ENCODE assay signal across 8 mouse cellular contexts in the genomic region with DNA sequence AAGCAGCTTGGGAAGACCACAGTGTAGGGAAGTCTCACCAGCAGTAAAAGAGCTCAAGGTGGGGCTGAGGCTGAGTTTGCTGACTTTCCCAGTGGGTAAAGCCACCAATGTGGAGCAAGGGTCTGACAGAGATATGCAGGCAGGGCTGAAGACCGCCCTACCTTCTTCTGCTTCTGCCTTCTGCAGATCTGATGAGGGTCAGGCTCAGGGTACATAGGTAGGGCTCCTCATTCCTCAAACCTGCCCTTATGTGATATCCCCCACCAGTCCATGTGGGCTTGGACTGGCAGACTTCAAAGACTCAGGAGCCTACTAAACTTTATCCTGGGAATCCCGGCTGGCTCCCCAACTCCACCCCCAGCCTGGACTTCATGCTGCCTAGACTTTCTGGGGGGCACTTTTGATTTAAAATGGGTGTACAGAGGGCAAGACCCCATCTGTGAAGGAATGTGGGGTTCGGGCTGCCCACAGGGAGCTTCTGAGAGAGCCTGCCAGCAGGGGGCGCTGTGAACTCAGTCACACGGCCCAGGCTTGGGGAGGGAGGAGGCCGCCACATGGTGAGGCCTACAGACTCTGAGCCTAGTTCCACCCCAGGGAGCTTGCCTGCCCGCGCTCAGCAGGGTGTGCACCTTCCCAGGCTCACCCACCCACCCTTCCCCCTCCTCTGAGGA.
A peak's percentile ranks its signal among the peaks of the same experiment; 100 is the strongest.
DNase-seq lines count a peak whose midpoint lies in the region; ATAC-seq and TF ChIP-seq lines count a peak whose summit lies in the region.

No protein-coding gene starts in this region.

- TF ChIP-seq CTCF in liver, embryonic 14.5 days (IDR thresholded peaks at IDR 0.05; ENCODE audit: low read depth) = peak; percentile 99
- peak; percentile 58 for TF ChIP-seq CTCF in olfactory bulb, adult 2 months (IDR thresholded peaks at IDR 0.05; ENCODE audit: insufficient read depth, low read depth, low read length)

- no peak overlapping the region for H3K4me3 ChIP-seq in embryonic facial prominence, embryonic 12.5 days
- H3K4me3 ChIP-seq in heart, embryonic 10.5 days = no peak overlapping the region
- H3K4me3 ChIP-seq in liver, embryonic 14.5 days (ENCODE audit: insufficient read depth in 1 of 2, low read depth in 2 of 2, low read length in 2 of 2) = no peak overlapping the region
- no peak overlapping the region for H3K4me3 ChIP-seq in olfactory bulb, adult 2 months (ENCODE audit: insufficient read depth, low read depth, low read length)

- no peak for TF ChIP-seq POLR2A in olfactory bulb, adult 2 months (IDR thresholded peaks at IDR 0.05; ENCODE audit: insufficient read depth, low read depth, low read length)

- H3K9me3 ChIP-seq in embryonic facial prominence, embryonic 12.5 days = no peaks in the 10 kb centered on the region
- no peaks in the 10 kb centered on the region for H3K9me3 ChIP-seq in heart, embryonic 10.5 days
- H3K9me3 ChIP-seq in liver, embryonic 14.5 days (ENCODE audit: control insufficient read depth, low read length) = no peaks in the 10 kb centered on the region

- H3K4me1 ChIP-seq in embryonic facial prominence, embryonic 12.5 days = peaks cover 8% of the 10 kb centered on the region; the same call in 1 of the 2 replicates
- peaks cover 31% of the 10 kb centered on the region for H3K4me1 ChIP-seq in heart, embryonic 10.5 days
- peaks cover 61 to 67% of the 10 kb centered on the region in 2 experiments for H3K4me1 ChIP-seq in liver, embryonic 14.5 days (replicated peaks; ENCODE audit: control insufficient read depth in 2 of 2, insufficient read depth in 2 of 2, low read length in 1 of 2)
- peaks cover 18% of the 10 kb centered on the region for H3K4me1 ChIP-seq in olfactory bulb, adult 2 months (ENCODE audit: control insufficient read depth, insufficient read depth, low read length)

- no peaks in the 10 kb centered on the region for H3K36me3 ChIP-seq in embryonic facial prominence, embryonic 12.5 days
- no peaks in the 10 kb centered on the region for H3K36me3 ChIP-seq in heart, embryonic 10.5 days
- H3K36me3 ChIP-seq in liver, embryonic 14.5 days (replicated peaks; ENCODE audit: control insufficient read depth, insufficient read depth, low read depth) = no peaks in the 10 kb centered on the region

- H3K27me3 ChIP-seq in embryonic facial prominence, embryonic 12.5 days = no peaks in the 10 kb centered on the region
- 0 out of 2 replicates have a peak, but pooled peaks cover 8% of the 10 kb centered on the region for H3K27me3 ChIP-seq in heart, embryonic 10.5 days (ENCODE audit: insufficient read depth, poor library complexity, severe bottlenecking)
- no peaks in the 10 kb centered on the region for H3K27me3 ChIP-seq in liver, embryonic 14.5 days (ENCODE audit: control insufficient read depth, insufficient read depth, low read length)

- H3K27ac ChIP-seq in embryonic facial prominence, embryonic 12.5 days = no peak overlapping the region
- H3K27ac ChIP-seq in heart, embryonic 10.5 days = peak overlapping the region; percentile 77
- no peak overlapping the region for H3K27ac ChIP-seq in liver, embryonic 14.5 days
- H3K27ac ChIP-seq in olfactory bulb, adult 2 months (ENCODE audit: insufficient read depth, low read depth, low read length) = no peak overlapping the region

- H3K9ac ChIP-seq in embryonic facial prominence, embryonic 12.5 days = no peak overlapping the region
- H3K9ac ChIP-seq in liver, embryonic 14.5 days (replicated peaks) = peak overlapping the region; percentile 45; the same call in 1 of the 2 replicates

- DNase-seq in CD4-positive, CD25-positive, alpha-beta regulatory T cell, adult 2 months (ENCODE audit: low read depth, low spot score) = peak; percentile 96
- DNase-seq in adrenal gland, postnatal 25 days = peak; percentile 96
- DNase-seq in heart, embryonic 10.5 days (ENCODE audit: low spot score) = peak; percentile 93
- DNase-seq in kidney, postnatal 10 days = peak; percentile 96
- peak; percentile 74 to 81 (median 76) for DNase-seq in liver, embryonic 14.5 days (ENCODE audit: low read depth in 3 of 3, low spot score in 3 of 3)
- DNase-seq in testis, postnatal 14 days (ENCODE audit: low spot score) = peak; percentile 81

- 0 out of 2 replicates have a peak, but pooled peaks have one; percentile 36 for ATAC-seq in embryonic facial prominence, embryonic 12.5 days (ENCODE audit: insufficient number of reproducible peaks, insufficient read depth, low FRiP score, low TSS enrichment)
- ATAC-seq in liver, embryonic 14.5 days (ENCODE audit: insufficient read depth) = peak; percentile 75

- TF ChIP-seq EP300 in liver, embryonic 14.5 days (IDR thresholded peaks at IDR 0.05; ENCODE audit: low read depth) = no peak; the same call in 1 of the 2 replicates

- 27% methylated on average over 8 of the region's 8 CpGs for WGBS in embryonic facial prominence, embryonic 12.5 days
- 18% methylated on average over 8 of the region's 8 CpGs for WGBS in heart, embryonic 10.5 days
- WGBS in liver, embryonic 14.5 days (ENCODE audit: insufficient replicate concordance) = 5% methylated on average over 8 of the region's 8 CpGs
- WGBS in olfactory bulb, adult 2 months = 49% methylated on average over 8 of the region's 8 CpGs

- H3K4me2 ChIP-seq in embryonic facial prominence, embryonic 12.5 days (replicated peaks) = no peak overlapping the region
- H3K4me2 ChIP-seq in liver, embryonic 14.5 days (ENCODE audit: low read depth) = no peak overlapping the region
